Mouse (Mus musculus) right cerebral cortex, adult 2 months (tissue): Measurements from ENCODE around the gene Pprc1.

Experiments used
- DNase-seq, 2 experiments: peaks; one replicate each; pipeline ENCODE4 v3.0.0; 2021 to 2022; ENCODE audit warnings: low spot score in 2 of 2

The Pprc1 gene

GRCm38 (mm10) chr19:46119458-46119857, 74.8 kb downstream of the Pprc1 start:
- no peak for DNase-seq

GRCm38 (mm10) chr19:46120872-46121271, 76.2 kb downstream of the Pprc1 start:
- no peak for DNase-seq
